Comparison of ENCODE assay signal across 20 mouse cellular contexts in the genomic region with DNA sequence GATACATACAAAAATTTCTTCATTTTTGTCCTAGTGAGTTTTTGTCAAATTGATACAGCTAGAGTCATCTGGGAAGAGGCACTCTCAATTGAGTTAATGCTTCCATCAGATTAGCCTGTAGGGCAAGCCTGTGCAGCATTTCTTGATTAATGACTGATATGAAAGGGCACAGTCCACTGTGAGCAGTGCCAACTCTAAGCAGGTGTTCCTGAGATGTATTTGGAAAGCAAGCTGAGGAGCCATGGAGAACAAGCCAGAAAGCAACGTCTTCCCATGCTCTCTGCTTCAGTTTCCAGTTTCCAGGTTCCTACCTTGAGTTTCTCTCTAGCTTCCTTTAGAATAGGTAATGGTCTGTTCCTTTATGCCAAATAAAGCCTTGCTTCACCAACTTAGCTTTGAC.
"Had no signal": no experiment of that assay in that cellular context is flagged by ENCODE, and none has a peak within 500 bp of the region (broad histone marks: within the 10 kb centered on the region; RNA-seq: fewer than 3 reads in every experiment).

No protein-coding gene starts in this region.

- H3K4me3 ChIP-seq: layer of hippocampus, adult 2 months; limb, embryonic 10.5 days; limb, embryonic 13.5 days; liver, embryonic 13.5 days; midbrain, embryonic 12.5 days; midbrain, embryonic 15.5 days; neural tube, embryonic 12.5 days; neural tube, embryonic 15.5 days had no signal

- DNase-seq: layer of hippocampus, adult 9-11 months; liver; liver, embryonic 13.5 days; lung, embryonic 14.5 days; right cerebral cortex, adult 18-20 months; right cerebral cortex, postnatal 14 days; right cerebral cortex, postnatal 4 days; thymus, adult 2 months; thymus, postnatal 14 days; thymus, postnatal 4 days had no signal

- H3K27ac ChIP-seq: kidney, postnatal 0 days; layer of hippocampus, adult 2 months; limb, embryonic 10.5 days; limb, embryonic 13.5 days; liver, embryonic 13.5 days; macrophage; midbrain, embryonic 12.5 days; midbrain, embryonic 15.5 days; neural tube, embryonic 12.5 days; neural tube, embryonic 15.5 days; stomach, postnatal 0 days had no signal

- H3K4me1 ChIP-seq: limb, embryonic 10.5 days; limb, embryonic 13.5 days; liver, embryonic 13.5 days; midbrain, embryonic 12.5 days; midbrain, embryonic 15.5 days; neural tube, embryonic 12.5 days; neural tube, embryonic 15.5 days had no signal

- H3K36me3 ChIP-seq: limb, embryonic 10.5 days; limb, embryonic 13.5 days; liver, embryonic 13.5 days; midbrain, embryonic 12.5 days; midbrain, embryonic 15.5 days; neural tube, embryonic 12.5 days; neural tube, embryonic 15.5 days had no signal

- H3K27me3 ChIP-seq: limb, embryonic 13.5 days; liver, embryonic 13.5 days; midbrain, embryonic 12.5 days; midbrain, embryonic 15.5 days; neural tube, embryonic 12.5 days; neural tube, embryonic 15.5 days had no signal
